Mouse (Mus musculus): ENCODE measurements at regions not wholly inside any gene's neighbourhood (a gene's known extent, or its start where the extent isn't known, plus 50 kb on each side); places are given as distances from the start of the nearest gene placed in this dataset.
A peak's percentile ranks its signal among the peaks of the same experiment; 100 is the strongest.

DNA sequence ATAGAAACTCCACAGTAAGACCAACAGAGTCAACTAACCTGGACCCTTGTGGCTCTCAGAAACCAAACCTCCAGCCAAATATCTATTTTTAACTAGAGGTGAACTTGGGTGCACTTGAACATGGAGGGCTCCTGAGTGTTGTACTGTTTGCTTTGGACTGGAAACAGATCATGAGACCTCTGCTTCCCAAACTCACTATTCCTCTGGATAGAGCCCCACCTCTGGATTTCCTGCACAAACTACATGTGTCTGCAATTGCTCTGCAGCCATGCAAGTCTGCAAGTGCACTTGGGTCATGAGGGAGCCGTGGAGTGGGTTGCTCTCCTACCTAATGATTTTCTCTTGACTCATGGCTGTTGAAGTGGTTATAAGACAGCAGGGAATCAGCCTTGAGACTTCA is 759.9 kb upstream of the Fam160b2 start:
- DNase-seq = no peak

GRCm38 (mm10) chr14:71338219-71338618 is 738.6 kb upstream of the Fam160b2 start:
- no peak for DNase-seq

DNA sequence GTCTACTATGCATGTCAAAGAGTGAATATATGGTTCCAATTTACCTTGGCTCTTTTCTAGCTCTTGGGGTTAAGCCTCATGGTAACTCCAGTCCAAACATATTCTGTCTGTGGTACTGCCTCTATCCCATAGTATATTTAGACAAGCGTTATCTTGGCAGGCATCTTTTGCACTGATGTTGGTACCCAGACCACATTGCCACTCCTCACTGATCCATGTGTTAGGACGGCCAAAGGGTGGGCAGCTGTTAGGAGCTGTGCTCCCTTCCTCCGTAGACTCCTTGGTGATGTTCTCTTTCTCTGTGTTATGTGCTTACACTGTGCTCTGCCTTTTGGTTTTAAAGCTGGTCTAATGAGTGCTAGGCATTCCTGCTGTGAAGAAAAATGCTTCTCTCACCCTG is 737.3 kb upstream of the Fam160b2 start:
- DNase-seq = no peak

DNA sequence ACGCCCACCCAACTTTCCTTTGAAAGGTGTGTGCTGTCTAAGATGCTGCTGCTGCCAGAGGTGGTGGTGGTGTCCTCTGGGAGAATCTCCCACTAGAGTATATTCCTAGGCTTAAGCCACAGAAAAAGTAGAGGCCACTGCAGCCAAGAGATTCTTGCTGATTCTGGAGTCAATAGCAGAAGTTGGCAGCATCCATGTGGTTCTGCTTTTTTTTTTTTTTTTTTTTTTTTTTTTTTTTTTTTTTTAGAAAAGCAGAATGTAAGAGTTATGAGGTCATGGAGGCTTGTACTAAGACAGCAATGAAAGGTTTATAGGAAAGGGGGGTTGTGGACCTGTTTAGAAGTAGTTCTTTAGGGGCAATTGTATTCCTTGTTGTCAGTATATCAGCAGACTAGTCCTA is 734.4 kb upstream of the Fam160b2 start:
- DNase-seq = no peak

DNA sequence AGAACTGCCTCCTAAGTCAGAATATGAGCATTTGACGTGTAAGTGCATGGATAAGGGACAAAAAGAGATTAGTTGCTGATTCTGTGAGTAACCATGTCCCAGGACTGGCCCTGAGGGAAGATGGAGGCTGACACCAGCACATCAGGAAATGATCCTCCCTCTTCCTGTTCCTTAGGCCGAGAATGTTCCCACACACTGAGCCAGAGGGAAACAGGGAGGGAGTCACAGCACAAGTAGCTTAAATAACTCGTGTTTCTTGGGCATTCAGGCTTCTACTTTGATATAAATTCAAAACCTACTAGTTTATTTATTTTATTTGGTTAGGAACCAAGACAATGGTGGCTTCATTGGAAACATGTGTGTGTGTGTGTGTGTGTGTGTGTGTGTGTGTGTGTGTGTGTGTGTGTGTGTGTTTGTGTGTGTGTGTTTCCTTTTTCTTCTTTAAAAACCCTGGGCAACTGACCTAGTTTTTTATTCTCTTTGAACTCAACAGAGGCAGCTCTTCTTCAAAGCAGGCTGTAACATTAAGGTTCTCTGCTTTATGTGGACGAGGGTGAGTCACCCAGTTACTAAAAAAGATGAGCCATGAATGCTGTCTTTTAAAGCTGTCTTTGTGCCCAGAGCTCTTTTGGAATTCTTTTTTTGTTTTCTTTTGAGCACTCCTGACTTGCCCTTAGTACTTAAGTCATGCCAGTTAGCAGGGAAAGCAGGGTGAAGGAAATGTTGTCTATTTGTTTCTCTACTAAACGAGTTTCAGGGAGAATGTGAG is 730.4 kb upstream of the Fam160b2 start:
- DNase-seq = no peak

GRCm38 (mm10) chr14:71327621-71328020 is 728.0 kb upstream of the Fam160b2 start:
- DNase-seq = peak; percentile 85

- DNase-seq = peak; percentile 43 to 45
These were observed 727.0 kb upstream of the Fam160b2 start for GRCm38 (mm10) chr14:71326521-71327105.

- DNase-seq = no peak
These were observed 715.6 kb upstream of the Fam160b2 start for GRCm38 (mm10) chr14:71315228-71315627.

- peak; percentile 34 to 38 for DNase-seq
These were observed 700.1 kb upstream of the Fam160b2 start for GRCm38 (mm10) chr14:71299755-71300154.

GRCm38 (mm10) chr14:71281568-71281967 is 681.9 kb upstream of the Fam160b2 start:
- DNase-seq = no peak

- DNase-seq = peak; percentile 77
These were observed 676.7 kb upstream of the Fam160b2 start for GRCm38 (mm10) chr14:71276309-71276791.

- DNase-seq = no peak
These were observed 672.8 kb upstream of the Fam160b2 start for GRCm38 (mm10) chr14:71272470-71272869.

DNA sequence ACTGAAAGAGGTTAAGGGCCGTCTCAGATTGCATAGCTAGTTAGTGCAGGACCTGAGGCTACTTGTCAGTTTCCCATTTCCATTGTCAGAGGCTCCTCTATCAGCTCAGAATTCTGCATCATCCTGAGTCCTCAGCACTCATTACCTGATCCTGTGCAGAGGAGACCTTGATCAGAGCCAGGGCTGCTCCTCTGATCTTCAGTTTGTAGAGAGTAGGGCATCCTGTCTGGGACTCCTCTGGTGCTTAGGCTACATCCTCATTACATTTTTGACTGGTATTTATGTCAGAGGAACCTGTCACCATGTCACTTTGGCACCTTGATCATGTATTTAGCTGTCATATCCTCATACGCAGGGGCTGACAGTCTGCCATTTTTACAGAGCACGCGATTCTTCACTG is 658.0 kb upstream of the Fam160b2 start:
- DNase-seq = no peak

DNA sequence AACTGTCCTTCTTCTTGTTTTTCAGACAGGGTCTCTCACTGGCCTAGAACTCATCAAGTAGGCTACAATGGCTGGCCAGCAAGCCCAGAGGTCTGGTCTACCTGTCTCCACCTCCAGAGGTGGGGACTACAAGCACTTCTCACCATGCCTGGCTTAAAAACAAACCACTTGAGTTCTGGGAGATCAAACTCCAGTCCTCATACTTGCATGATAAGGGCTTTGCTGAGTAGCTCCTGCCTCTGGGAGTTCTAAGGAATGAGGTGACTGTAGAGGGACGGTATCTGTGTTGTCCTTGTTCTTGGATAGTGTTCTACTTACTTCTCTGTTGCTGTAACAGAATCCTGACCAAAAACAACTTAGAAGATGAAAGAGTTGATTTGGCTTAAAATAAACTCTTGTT is 654.6 kb upstream of the Fam160b2 start:
- DNase-seq = no peak

DNA sequence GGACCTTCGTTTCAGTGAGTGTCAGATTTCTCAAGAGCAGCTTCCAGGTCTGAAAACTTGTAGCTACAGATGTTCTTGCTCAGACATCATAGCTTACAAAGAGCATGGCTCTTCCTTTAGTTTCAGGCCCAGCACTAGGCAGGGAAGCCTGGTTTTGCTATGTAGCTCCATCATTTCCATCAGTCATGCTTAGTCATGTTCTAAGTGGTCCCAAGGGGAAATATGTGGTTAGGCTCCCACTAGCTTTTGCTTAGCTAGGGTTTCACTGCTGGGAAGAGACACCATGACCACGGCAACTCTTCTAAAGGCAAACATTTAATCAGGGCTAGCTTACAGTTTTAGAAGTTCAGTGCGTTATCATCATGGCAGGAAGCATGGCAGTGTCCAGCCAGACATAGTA is 652.5 kb upstream of the Fam160b2 start:
- no peak for DNase-seq

DNA sequence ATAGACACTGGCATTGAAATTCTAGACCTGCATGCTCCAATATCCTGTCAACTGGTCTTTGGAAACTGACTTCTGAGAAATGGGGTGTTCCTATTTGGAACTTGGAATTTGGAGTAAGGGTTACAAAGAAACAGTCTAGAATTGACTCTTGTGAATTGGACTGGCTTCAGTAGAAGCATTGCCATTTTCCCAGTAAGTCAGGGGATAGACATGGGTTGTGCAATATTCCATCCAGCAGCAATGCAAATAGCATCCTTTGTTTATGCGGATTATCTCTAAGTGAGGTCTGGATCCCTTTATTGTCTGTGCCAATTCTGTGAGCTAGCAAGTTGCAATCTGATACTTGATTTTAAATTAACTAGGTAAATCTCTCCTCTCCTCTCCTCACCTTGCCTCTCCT is 651.5 kb upstream of the Fam160b2 start:
- no peak for DNase-seq

GRCm38 (mm10) chr14:71249387-71249965 is 649.8 kb upstream of the Fam160b2 start:
- peak; percentile 87 to 88 for DNase-seq

DNA sequence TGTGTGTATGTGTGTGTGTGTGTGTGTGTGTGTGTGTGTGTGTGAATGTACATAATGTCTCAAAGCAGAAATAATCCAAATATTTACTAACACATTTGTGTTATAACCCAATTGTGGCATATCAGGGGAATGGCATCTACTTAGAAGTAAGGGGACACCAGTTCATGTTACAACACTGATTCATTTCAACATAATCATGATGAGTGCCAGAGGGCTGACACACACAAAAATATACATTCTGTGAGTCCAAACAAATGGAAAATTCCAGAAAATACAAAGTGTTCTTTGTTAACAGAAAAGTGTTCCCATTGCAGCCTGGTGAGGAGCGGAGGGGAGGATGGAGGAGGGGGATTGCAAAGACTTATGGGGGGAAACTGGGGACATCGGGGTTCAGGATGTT is 648.9 kb upstream of the Fam160b2 start:
- no peak for DNase-seq

GRCm38 (mm10) chr14:71241655-71242390 is 642.2 kb upstream of the Fam160b2 start:
- peak; percentile 19 to 36 for DNase-seq

DNA sequence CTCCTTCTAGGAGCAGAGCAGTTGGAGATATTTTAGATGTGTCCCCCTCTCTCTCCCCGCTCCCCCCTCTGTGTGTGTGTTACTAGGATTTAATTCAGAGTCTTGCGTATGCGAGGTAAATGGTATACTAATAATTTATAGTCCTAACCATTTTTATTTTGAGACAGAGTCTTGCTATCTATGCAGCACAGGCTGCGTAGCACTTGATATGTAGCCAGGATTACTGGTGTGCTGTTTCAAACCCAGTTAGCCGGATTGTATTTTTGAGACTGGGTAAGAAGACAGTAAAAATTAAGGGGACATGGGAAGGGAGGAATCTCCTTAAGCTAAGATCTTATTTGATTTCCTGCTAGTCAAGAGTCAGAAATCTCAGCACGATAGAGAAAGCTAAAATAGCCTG is 636.6 kb upstream of the Fam160b2 start:
- DNase-seq = no peak

- DNase-seq = no peak
These were observed 635.3 kb upstream of the Fam160b2 start for GRCm38 (mm10) chr14:71234900-71235299.

DNA sequence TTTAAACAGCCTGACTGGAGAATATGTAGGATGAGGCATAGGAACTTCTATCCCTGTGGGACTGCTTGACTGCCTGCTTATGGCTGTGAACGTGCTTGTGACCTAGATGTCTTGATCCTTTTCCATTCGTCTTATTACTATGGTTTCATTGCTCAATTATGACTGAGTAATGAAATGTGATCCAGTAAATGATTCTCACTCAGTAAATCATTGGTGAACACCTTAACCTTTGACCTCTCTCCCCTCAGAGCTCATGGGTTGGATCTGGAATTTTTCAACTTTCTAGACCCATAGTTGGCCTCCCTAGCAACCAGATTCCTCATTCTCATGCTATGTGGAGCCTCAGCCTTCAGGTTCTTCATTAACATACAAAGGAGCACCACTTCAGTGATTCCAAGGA is 634.6 kb upstream of the Fam160b2 start:
- DNase-seq = no peak

DNA sequence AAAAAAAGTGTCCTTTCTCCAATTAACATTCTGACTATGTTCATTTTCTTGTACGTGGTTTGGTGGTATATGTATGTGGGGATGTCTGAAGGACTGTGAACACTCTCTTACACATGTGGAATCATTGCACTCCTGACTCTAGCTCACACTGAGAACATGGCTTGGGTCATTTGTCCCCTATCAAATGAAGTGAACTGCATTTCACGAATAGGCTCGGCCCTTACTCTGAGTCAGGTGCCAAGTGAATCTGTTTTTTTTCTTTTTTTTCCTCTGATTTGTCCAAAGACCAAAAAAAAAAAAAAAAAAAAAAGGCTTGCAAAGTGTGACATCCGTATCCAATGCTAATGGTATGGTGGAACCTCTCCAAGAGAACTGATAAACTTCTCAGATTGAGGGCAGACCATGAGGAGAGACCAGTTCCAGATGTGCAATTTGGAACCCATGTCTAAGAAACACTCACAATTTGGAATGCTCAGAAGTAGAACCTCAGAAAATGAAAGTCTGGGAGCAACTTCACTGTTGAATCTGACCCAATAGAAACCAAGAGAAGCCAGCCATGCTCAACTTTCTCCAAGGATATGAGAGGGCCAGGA is 631.7 kb upstream of the Fam160b2 start:
- no peak for DNase-seq
